Mouse (Mus musculus) lung, adult 2 months (tissue): Measurements from ENCODE around the gene Pum1. TPM values are rescaled to one million over a fixed set of nuclear protein-coding genes. Genes with fewer than 3 reads are reported as not detected.
A peak's percentile ranks its signal among the peaks of the same experiment; 100 is the strongest.
"Not testable (repeated sequence)": the region's sequence is repeated elsewhere in the genome, so short reads cannot be mapped to it uniquely, and the experiment has no call there.

Experiments used
- DNase-seq: peaks from one replicate; pipeline ENCODE4 v3.0.0; 2022
- H3K4me1 ChIP-seq: fragments of 200-500 bp; 2 replicates; pipeline ENCODE4 v1.6.1; 2011; ENCODE audit warnings: low read length; ENCODE audit not compliant: control insufficient read depth, insufficient read depth
- H3K4me3 ChIP-seq: fragments of 200-500 bp; replicated peaks from 2 replicates; pipeline ENCODE3; 2011; ENCODE audit warnings: low read depth, mild to moderate bottlenecking, control low read depth, low read length; ENCODE audit errors: extremely low read depth
- CTCF ChIP-seq: fragments of 200-500 bp; IDR thresholded peaks from 2 replicates; pipeline ENCODE4 v1.5.1; 2011; ENCODE audit warnings: mild to moderate bottlenecking, low read length, control low read depth; ENCODE audit not compliant: insufficient read depth
- POLR2A ChIP-seq: fragments of 200-500 bp; IDR thresholded peaks from 2 replicates; pipeline ENCODE4 v1.6.1; 2011; ENCODE audit warnings: low read depth, mild to moderate bottlenecking, control low read depth, low read length, borderline replicate concordance; ENCODE audit errors: extremely low read depth
- WGBS: fragments of 180-500 bp; shearing (Covaris S2); methylation state at CpG from one replicate; pipeline ENCODE4 v1.1.7; 2018; 5-methylcytosine and 5-hydroxymethylcytosine counted together
- polyA plus RNA-seq: library from polyadenylated mRNA; depleted of rRNA; stranded (reverse); fragments of >200 nt; gene quantifications from 2 replicates; pipeline ENCODE4 v1.2.3, GENCODE M21; 2012

Gene Pum1
- polyA plus RNA-seq, 1 experiment = 57.0 TPM

DNA sequence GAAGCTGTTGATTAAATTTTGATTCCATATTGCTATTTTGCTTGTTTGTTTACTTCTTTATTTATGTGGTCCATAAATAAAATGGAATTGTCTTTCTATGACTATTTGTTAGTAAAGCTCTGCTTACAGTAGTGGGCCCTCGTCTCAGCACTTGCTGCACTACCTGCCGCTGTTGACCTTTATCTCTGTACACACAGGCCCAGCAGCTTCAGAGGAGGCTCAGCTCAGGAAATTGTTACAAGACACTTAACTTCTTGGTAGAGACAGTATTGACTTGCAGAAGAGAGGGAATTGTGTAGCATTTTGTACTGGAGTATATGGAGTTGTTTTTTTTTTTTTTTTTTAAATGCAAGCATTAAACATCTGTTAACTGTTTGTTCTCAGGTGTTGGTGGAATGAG is 5.4 kb downstream of the Pum1 start:
- Histone ChIP-seq H3K4me1 (peaks cover 25% of the 10 kb centered on the region), H3K4me3 (no peak overlapping the region)
- WGBS = 28% methylated on average over 2 of the region's 2 CpGs
- no peak for DNase-seq
- TF ChIP-seq POLR2A = no peak
- no peak for TF ChIP-seq CTCF

DNA sequence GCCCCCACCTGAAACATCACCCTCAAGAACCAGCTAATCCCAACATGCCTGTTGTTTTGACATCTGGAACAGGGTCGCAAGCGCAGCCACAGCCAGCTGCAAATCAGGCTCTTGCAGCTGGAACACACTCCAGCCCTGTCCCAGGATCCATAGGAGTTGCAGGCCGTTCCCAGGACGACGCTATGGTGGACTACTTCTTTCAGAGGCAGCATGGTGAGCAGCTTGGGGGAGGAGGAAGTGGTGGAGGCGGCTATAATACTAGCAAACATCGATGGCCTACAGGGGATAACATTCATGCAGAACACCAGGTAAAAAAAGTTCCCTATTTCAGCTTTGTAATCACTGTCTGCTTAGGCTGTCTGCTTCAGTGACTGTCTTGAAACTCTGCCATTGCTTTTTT is 5.9 kb downstream of the Pum1 start:
- no peak for DNase-seq
- WGBS = 24% methylated on average over 7 of the region's 7 CpGs
- Histone ChIP-seq H3K4me1 (peaks cover 25% of the 10 kb centered on the region), H3K4me3 (no peak overlapping the region)
- TF ChIP-seq POLR2A = no peak
- TF ChIP-seq CTCF = no peak

DNA sequence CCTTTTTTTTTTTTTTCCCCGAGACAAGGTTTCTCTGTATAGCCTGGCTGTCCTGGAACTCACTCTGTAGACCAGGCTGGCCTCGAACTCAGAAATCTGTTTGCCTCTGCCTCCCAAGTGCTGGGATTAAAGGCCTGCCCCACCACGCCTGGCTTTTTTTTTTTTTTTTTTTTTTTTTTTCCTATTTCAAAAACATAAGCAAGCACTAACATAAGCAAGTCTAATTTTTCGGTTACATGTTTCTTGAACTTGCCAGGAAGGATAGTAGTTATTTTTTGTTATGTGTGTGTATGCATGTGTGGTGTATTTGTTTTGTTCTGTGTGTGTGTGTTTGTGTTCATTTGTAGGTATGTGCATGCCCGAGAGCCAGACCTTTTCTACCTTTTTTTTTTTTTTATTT is 6.9 kb downstream of the Pum1 start:
- DNase-seq, H3K4me3 ChIP-seq: not testable (repeated sequence)
- H3K4me1 ChIP-seq = peaks cover 25% of the 10 kb centered on the region
- whole genome bisulfite sequencing = 66% methylated on average over 5 of the region's 5 CpGs

DNA sequence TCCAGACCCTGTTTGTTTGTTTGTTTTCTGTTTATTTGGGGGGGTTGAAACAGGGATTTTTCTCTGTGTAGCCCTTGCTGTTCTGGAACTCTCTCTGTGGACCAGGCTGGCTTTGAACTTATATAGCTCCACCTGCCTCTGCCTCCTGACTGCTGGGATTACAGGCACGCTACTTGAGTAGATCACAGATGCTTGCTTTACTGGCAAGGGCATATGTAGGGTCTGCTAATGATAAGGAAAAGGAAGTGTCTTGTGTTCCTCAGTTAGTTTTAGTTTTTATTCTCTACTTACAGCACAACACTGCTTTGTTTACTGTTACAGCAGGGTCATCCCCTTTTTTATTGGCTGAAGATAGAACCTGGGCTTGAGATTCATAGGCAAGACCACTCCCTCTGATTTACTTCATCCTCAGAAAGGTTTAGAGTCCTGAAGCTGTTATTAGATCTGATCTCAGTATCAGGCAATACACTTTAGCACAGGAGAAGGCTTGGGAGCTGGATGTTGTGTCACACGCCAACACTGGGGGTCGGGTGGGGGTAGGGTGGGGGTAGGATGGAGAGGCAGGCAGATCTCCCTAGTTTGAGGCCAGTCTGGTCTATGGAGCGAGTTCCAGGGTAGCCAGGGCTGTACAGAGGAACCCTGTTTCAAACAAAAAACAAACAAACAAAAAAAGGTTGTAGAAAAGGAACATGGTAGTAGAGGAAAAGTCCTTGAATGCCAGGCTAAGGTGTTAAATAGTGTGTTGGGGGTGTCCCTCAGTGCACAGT is 8.1 kb downstream of the Pum1 start:
- Histone ChIP-seq H3K4me1 (peaks cover 24% of the 10 kb centered on the region), H3K4me3 (no peak overlapping the region)
- TF ChIP-seq POLR2A = no peak
- no peak for TF ChIP-seq CTCF
- 81% methylated on average over 4 of the region's 4 CpGs for WGBS
- no peak for DNase-seq

DNA sequence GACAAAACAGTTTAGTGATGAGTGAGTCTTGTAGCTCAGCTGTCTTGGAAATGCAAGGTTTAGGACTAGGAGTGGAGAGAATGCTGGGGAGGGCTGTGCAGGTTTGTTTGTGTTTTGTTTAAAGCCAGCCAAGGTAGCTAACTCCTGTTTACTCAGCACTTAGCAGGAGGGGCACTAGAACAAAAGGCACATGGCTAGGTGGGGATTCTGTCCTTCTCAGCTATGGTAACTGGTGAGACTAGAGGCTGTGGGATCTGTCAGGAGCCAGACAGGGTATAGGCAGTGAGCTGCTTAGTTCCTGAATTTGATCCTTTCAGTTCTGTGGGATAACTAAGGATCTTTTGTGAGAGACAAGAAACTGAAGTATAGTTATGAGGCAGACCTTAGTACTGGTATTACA is 9.0 kb downstream of the Pum1 start:
- no peak overlapping the region for H3K4me3 ChIP-seq
- TF ChIP-seq POLR2A (no peak), CTCF (no peak)
- DNase-seq = peak; percentile 23
- H3K4me1 ChIP-seq = peaks cover 23% of the 10 kb centered on the region

DNA sequence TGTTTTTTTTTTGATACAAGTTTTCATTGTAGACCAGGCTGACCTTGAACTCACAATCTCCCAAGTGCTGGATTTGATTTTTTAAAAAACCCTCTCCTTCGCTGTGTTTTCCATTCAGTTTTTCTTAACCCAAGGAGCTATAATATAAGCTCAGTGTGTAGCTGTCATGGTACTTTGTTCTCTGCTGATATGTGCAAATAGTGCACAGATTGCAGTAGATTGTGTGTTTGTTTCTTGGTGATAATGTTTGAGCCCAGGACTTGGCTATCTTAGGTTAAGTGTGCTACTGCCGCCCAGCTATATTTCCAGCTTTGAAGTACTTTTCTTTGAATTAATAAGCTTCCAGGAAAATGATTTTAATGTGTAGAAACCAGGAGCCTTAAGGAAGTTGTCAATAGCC is 13.6 kb downstream of the Pum1 start:
- H3K4me1 ChIP-seq = no peaks in the 10 kb centered on the region; the same call in 1 of the 2 replicates
- 89% methylated on average over 2 of the region's 2 CpGs for WGBS
- DNase-seq = no peak
- no peak overlapping the region for H3K4me3 ChIP-seq
- TF ChIP-seq POLR2A = no peak
- TF ChIP-seq CTCF = no peak

DNA sequence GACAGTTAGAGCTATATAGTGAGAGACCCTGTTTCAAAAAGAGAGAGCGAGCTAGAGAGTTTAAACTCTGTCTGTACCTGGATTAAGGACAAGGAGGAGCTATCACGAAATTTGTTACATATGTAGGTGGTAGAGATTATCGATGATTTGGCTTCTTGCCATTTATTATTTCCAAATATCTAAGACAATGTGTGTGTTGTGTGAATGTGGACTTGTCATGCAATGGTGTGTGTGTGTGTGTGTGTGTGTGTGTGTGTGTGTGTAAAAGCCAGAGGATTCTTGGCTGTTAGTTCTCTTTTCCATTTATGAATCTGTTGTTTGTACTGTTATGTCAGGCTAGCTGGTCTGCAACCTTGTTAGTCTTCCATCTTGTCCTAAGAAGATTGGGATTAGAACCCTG is 15.0 kb downstream of the Pum1 start:
- DNase-seq = no peak
- no peak for TF ChIP-seq POLR2A
- TF ChIP-seq CTCF = no peak
- H3K4me3 ChIP-seq = no peak overlapping the region
- WGBS = 95% methylated on average over 3 of the region's 3 CpGs
- H3K4me1 ChIP-seq = no peaks in the 10 kb centered on the region; the same call in none of the 2 replicates

DNA sequence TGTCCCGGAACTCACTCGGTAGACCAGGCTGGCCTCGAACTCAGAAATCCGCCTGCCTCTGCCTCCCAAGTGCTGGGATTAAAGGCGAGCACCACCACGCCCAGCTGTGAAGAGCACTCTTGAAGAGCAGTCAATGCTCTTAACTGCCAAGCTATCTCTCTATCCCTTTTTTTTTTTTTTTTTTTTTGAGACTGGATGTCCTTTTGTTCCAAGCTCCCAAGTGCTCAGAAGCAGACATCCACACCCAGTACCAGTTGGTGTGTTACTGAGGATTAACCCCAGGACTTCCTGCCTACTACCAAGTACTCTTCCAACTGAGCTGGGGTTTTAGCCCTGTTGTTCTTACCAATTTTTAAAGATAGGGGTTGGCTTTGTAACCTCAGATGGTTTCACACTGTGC is 17.6 kb downstream of the Pum1 start:
- no peak for DNase-seq
- H3K4me3 ChIP-seq = no peak overlapping the region
- H3K4me1 ChIP-seq = no peaks in the 10 kb centered on the region; the same call in none of the 2 replicates
- 99% methylated on average over 6 of the region's 6 CpGs for WGBS
- TF ChIP-seq CTCF (no peak), POLR2A (no peak)

DNA sequence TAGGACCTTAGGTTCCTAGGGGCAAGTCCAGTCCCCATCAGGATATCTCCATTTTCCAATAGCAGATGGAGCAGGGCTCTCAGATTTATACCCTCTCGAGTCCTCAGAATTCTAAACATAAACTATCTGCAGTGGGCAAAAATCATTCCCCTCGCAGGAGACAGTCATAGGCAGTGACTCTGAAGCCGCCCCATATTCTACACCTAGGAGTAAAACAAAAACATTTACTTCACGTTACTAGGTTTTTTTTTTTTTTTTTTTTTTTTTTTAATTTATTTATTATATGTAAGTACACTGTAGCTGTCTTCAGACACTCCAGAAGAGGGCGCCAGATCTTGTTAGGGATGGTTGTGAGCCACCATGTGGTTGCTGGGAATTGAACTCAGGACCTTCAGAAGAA is 19.9 kb downstream of the Pum1 start:
- DNase-seq, H3K4me1 ChIP-seq, H3K4me3 ChIP-seq: not testable (repeated sequence)
- WGBS = 84% methylated on average over 4 of the region's 5 CpGs

DNA sequence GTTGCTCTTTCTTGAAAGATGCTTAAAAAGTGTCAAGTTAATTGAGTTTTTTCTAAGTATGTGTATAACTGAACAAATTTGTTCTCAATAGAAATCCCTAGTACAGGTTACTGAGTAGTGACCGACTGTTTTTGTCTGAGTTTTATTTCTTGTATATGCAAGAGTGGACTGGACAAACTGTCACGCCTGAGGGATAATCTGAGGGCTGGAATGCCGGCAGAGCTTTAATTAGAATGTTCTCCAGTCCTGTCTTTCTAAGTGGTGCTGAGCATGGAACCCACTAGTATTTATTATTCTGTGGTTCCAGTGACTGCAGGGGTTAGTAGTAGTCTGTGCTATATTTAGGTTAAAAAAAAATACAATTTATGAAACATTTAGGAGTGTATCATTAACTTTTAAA is 30.8 kb downstream of the Pum1 start:
- WGBS = 76% methylated on average over 3 of the region's 3 CpGs

DNA sequence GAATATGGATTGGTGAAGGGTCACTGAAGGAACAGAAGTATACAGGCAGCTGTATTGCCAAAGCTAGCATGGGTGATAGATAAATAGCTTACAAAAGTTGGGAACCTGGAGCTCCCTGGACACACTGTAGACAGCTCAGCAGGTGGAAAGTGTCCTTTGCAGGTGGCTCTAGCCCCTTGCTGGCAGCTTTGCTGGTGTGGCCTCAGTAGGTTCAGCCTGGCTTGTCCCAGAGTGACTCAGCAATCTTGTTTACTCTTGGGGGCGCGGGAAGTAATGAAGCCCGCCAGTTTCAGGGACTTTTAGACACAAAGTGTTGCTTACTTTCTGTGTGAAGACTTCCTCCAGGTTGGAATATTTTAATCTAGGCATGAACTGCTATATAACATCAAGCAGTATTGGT is 31.9 kb downstream of the Pum1 start:
- Histone ChIP-seq H3K4me1 (no peaks in the 10 kb centered on the region; the same call in 1 of the 2 replicates), H3K4me3 (no peak overlapping the region)
- TF ChIP-seq POLR2A = no peak
- no peak for TF ChIP-seq CTCF
- DNase-seq = no peak
- 60% methylated on average over 3 of the region's 3 CpGs for WGBS

More for the DNA sequence above, 30.8 kb downstream of the Pum1 start:
- DNase-seq = no peak
- Histone ChIP-seq H3K4me3 (no peak overlapping the region), H3K4me1 (no peaks in the 10 kb centered on the region; the same call in 1 of the 2 replicates)
- TF ChIP-seq POLR2A (no peak), CTCF (no peak)
